Mouse (Mus musculus): ENCODE data around the gene Sumf1. TPM values are rescaled to one million over a fixed set of nuclear protein-coding genes. Genes with fewer than 3 reads are reported as not detected.
A peak's percentile ranks its signal among the peaks of the same experiment; 100 is the strongest.

Gene Sumf1
- polyA plus RNA-seq, 1 experiment from 2014 or later, result 13.0 TPM

- H3K9me3 ChIP-seq, result no peaks in the 10 kb centered on the region
- H3K9ac ChIP-seq, result peak overlapping the region; percentile 59; the same call in 1 of the 2 replicates
- WGBS, result 13% methylated on average over 6 of the region's 6 CpGs
- H3K36me3 ChIP-seq, result no peaks in the 10 kb centered on the region; the same call in 1 of the 2 replicates
- ATAC-seq (ENCODE audit: low FRiP score, low read depth), result no peak
- peak overlapping the region; percentile 63 for H3K4me2 ChIP-seq (replicated peaks)
- H3K4me3 ChIP-seq, result peak overlapping the region; percentile 49
- H3K27me3 ChIP-seq (replicated peaks), result no peaks in the 10 kb centered on the region
- no peak overlapping the region; the same call in 1 of the 2 replicates for H3K27ac ChIP-seq
- no peaks in the 10 kb centered on the region for H3K4me1 ChIP-seq
Measured at GRCm38 (mm10) chr6:108065583-108065982, 119.8 kb downstream of the Sumf1 start.

- peak; percentile 98 for ATAC-seq (ENCODE audit: low FRiP score, low read depth)
- WGBS, result under 1% methylated on average over 24 of the region's 24 CpGs
Measured at GRCm38 (mm10) chr6:108064918-108065526, 120.4 kb downstream of the Sumf1 start, which contains the start of gene Setmar. Gene Setmar (plus strand): TSS chr6:108065045.

GRCm38 (mm10) chr6:108061121-108061520, 124.3 kb downstream of the Sumf1 start:
- WGBS, result 83% methylated on average over 3 of the region's 3 CpGs
- no peak overlapping the region for H3K4me2 ChIP-seq (replicated peaks)
- no peak overlapping the region for H3K4me3 ChIP-seq
- H3K27me3 ChIP-seq (replicated peaks), result no peaks in the 10 kb centered on the region
- no peak for ATAC-seq (ENCODE audit: low FRiP score, low read depth)
- H3K9me3 ChIP-seq, result no peaks in the 10 kb centered on the region
- H3K27ac ChIP-seq, result no peak overlapping the region
- H3K4me1 ChIP-seq, result no peaks in the 10 kb centered on the region
- no peaks in the 10 kb centered on the region for H3K36me3 ChIP-seq
- no peak overlapping the region for H3K9ac ChIP-seq

More at GRCm38 (mm10) chr6:108064918-108065526, 120.4 kb downstream of the Sumf1 start, which contains the start of gene Setmar:
- peak within 1 kb of the TSS; percentile 59 for H3K9ac ChIP-seq
- H3K4me2 ChIP-seq (replicated peaks), result peak within 1 kb of the TSS; percentile 63
- H3K4me1 ChIP-seq, result no peaks in the 10 kb centered on the region
- no peaks in the 10 kb centered on the region for H3K36me3 ChIP-seq
- H3K27ac ChIP-seq, result peak within 1 kb of the TSS; percentile 62
- H3K9me3 ChIP-seq, result no peaks in the 10 kb centered on the region
- H3K27me3 ChIP-seq (replicated peaks), result no peaks in the 10 kb centered on the region
- peak within 1 kb of the TSS; percentile 49 for H3K4me3 ChIP-seq

- H3K4me1 ChIP-seq, result no peaks in the 10 kb centered on the region
- H3K9me3 ChIP-seq, result no peaks in the 10 kb centered on the region
- H3K4me3 ChIP-seq, result no peak overlapping the region
- H3K9ac ChIP-seq, result no peak overlapping the region
- no peak for ATAC-seq (ENCODE audit: low FRiP score, low read depth)
- H3K27me3 ChIP-seq (replicated peaks), result no peaks in the 10 kb centered on the region
- WGBS, result 90% methylated on average over 5 of the region's 5 CpGs
- no peak overlapping the region for H3K4me2 ChIP-seq (replicated peaks)
- H3K27ac ChIP-seq, result no peak overlapping the region
- no peaks in the 10 kb centered on the region for H3K36me3 ChIP-seq
Measured at GRCm38 (mm10) chr6:108058066-108058465, 127.3 kb downstream of the Sumf1 start.

GRCm38 (mm10) chr6:108057353-108057752, 128.0 kb downstream of the Sumf1 start:
- no peak for ATAC-seq (ENCODE audit: low FRiP score, low read depth)
- Histone ChIP-seq H3K27me3 (replicated peaks) (no peaks in the 10 kb centered on the region), H3K4me3 (no peak overlapping the region), H3K27ac (no peak overlapping the region), H3K4me1 (no peaks in the 10 kb centered on the region), H3K9me3 (no peaks in the 10 kb centered on the region), H3K9ac (no peak overlapping the region), H3K36me3 (no peaks in the 10 kb centered on the region), H3K4me2 (replicated peaks) (no peak overlapping the region)
- WGBS, result 65% methylated on average over 4 of the region's 4 CpGs

Other genes starting within 250 kb of the Sumf1 start
- 7.3 and 8.5 TPM in 2 replicates for gene Setmar, start 120.5 kb downstream of the Sumf1 start, polyA plus RNA-seq (2016; fragmentation: Nextera tagmentation; extraction: Ambion mirVana)
- 6.6 and 6.9 TPM in 2 replicates for gene Itpr1, start 27.5 kb upstream of the Sumf1 start, polyA plus RNA-seq (2016; fragmentation: Nextera tagmentation; extraction: Ambion mirVana)